Mouse (Mus musculus): ENCODE measurements at regions not wholly inside any gene's neighbourhood (a gene's known extent, or its start where the extent isn't known, plus 50 kb on each side); places are given as distances from the start of the nearest gene placed in this dataset.

DNA sequence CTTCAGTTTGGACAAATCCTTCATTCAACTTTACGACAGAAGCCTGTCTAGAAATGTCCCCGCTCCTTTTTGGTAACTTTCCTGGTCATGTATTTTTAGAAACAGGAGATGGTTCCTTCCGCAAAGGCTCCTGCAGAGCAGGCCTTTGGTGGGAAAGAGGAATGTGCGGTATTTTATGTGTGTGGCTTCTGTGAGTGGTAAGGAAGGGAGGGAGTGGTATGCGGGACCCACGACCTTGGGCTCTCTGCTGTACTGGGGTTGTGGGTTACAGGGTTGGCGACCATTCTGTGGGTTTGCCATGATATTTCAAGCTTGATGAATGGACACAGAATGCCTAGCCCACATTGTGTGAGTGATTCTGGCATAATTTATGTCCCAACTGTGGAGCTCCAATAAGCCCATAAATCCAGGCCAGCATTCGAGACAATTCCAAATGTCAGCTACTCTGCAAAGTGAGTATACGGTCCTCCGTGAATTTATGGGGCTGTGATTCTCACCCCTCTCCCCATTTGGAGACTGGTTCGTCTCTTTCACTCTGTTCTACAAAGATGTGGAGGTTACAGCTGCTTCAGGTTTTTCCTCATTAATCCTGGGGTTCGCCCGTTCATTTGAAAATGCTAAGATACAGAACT is 109.3 kb upstream of the Rxfp2 start:
- no peak for DNase-seq

DNA sequence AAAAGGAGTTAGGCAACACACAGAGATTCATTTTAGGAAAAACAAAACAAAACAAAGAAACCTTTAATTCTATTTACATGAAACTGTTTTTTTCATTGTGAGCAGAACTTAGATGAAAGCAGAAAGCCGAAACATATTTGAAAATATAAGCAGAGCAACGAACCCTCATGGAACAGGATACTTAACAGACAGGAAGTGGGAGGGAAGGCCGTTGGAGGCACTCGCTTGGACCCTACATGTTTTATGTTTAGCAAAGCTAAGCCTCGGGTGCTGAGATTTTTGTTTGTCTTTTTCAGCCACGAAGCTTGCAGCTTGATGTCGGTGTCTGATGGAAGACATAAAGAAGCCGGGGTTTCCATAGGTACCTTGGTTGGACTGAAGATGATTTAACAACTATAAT is 108.5 kb upstream of the Rxfp2 start:
- no peak for DNase-seq

DNA sequence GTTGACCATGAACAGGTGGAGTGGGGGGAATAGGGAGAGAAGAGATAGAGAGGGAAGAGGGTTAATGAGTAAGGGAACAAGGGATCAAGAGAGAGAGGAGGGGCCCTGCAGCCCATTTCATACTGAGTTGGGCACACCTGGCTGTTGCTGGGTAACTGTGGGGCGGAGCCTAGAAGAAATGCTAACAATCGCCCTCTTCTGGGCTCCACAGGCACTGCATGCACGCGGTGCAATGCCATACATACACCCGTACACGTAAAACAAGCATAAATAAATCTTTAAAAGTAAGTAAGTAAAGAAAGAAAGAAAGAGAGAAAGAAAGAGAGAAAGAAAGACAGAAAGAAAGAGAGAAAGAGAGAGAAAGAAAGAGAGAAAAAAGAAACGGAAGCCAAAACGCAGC is 106.5 kb upstream of the Rxfp2 start:
- no peak for DNase-seq

DNA sequence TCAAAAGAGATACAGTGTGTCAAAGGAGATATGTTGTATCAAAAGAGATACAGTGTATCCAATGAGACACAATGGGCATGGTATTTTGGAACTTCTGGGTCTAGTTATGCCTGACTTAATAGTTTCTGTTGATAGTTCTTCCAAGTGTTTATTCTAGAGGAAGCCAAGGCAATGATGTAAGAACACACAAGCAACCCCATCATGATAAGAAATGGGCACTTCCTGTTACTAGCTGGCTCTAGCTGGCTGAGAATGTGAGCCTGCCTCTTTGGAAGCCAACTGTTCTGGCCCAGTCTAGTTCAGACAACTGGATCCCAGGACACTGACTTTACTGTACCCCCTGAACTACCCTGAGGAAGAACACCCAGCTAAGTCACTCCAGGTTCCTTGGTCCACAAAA is 102.7 kb upstream of the Rxfp2 start:
- DNase-seq, result no peak

DNA sequence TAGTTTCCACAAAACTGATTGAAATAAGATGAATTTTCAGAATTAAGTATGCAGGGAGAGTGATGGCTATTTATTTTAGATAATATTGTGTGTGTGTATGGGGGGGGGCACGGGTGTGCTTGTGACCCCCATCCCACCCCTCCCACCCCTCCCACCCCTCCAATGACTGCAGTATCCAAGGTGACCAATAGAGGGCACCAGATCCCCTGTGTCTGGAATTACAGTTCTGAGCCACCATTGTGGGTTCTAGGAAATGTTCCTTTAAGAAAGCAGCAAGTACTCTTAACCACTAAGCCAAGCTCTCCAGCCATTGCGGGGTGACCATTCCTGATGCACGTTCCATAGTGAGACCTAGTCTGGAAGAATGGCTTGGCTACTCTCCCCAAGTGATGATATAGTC is 101.1 kb upstream of the Rxfp2 start:
- no peak for DNase-seq

DNA sequence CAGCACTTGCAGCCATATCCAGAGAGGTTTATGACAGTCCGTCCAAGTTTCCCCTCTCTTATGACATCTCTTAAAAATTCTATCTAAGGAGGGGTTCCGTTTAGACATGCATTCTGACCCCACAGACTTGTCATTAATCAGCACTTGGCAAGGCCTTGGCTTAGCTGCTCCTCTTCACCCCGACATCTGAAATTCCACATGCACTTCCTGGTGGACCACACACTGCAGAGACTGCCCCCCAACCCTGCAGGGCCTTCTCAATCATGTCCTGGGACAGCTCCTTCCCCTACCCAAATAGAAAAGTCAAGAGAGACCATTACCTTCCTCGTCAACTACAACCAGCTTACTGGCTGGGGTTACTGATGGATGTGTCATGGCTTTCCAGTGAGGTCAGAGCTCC is 99.4 kb upstream of the Rxfp2 start:
- DNase-seq, result no peak

DNA sequence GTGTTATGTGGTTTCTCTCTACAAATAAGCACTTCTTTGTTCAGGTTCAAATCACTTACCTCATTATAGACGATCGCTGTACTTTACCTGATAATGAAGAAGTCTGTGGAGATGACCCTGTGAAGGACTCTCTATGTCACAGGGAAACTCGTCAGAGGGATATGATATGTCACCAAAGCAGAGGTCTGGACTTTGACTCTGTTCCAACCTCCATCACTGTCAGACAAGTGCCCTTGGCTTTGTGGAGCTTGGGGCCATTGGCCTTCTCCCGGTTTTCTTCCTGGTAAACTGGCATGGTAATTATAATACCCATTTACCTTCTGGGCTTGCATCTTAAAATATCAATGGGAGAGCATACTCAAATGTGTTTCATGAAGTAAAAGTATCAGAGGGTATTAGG is 98.1 kb upstream of the Rxfp2 start:
- no peak for DNase-seq

DNA sequence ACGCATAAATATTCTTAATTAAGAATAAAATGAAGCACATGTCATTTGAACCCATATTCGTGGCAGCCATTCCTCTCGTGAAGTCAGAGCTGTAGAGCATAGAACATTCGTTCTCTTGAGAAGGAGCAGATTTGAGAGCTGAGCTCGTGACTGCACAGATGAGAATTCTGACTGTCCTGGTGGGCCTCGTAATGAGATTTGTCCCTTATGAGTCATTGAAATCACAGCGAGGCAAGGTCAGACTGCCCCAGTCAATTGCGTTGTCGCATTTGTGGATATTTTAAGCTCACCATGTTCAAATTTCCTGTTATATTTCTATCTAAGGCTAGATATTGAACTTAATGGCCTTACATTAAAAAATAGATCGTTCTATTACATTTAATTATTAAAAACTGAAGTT is 94.0 kb upstream of the Rxfp2 start:
- no peak for DNase-seq

DNA sequence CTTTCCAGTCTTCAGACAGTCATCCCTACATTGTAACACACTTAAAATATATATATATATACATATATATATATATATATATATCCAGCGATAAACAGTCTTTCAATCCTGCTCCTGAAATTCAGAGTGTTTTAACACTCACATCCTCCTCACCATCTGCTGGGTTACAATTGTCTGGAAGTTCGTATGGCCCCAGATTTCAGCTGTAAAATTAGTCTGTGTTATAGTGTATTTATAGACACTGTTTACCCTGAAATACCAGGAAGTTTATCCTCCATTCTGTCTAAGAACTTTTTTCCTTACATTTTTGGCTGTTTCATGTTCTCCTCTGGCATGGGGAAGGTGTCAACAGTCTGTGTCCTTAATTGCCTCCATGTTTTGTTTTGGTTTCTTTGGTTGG is 91.7 kb upstream of the Rxfp2 start:
- no peak for DNase-seq

DNA sequence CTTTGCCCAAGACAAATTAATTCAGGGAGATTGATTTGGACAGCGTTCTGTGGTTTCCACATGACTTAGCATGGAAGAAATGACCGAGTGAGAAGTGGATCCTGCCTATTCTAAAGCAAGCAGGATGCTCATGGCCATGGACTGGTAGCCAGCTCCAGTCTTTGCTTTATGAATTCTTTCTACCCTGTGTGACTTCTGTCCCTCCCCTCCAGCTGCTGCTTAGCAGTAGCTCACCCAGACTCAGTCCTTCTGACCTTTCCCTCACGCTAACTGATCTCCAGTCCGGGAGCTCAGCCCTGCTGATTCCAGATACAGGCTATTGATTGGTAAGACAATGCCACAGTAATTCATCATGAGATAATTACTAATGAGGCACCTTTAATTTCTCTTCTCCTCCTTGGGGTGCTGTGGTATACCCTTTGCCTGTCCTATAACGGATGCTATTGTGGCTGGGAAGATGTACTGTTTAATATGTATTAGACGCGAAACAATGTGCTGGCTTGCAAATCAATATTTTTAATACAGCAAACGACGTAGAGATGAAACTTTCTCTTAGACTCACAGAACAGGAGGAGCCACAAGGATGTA is 86.8 kb upstream of the Rxfp2 start:
- no peak for DNase-seq

DNA sequence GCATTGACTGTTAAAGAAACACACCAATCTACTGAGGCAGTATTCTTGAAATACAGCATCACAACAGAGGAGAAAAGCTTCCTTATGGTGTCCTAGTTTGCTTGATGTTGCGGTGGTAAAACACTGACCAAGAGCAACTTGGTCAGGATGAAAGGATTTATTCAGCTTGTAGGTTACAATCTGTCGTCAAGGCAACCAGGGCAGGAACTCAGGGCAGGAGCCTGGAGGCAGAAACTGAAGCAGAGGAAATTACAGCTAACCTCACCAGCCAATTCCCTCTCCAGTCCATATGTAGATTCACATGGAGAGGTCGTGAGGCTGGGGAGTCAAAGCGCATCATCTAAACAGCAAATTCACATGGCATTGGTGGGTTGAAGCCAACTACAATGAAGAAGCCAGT is 86.3 kb upstream of the Rxfp2 start:
- no peak for DNase-seq

DNA sequence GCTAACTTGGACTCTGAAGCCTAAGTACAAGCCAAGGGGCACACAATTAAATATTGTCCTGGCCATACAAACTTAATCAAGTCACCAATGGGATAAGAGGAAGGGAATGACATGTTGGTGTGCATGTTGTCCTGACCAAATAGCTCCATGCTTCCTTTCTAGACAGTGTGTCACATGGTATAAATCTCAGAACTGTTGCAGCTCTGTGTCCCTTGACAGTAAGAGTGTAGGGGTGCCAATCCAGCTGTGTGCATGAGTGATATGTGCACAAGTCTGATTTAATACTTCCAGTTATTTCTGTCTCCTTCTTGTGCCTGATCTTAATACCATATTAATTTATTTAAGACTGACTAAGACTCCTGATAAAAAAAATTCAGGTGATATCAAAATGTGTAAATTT is 72.8 kb upstream of the Rxfp2 start:
- no peak for DNase-seq

DNA sequence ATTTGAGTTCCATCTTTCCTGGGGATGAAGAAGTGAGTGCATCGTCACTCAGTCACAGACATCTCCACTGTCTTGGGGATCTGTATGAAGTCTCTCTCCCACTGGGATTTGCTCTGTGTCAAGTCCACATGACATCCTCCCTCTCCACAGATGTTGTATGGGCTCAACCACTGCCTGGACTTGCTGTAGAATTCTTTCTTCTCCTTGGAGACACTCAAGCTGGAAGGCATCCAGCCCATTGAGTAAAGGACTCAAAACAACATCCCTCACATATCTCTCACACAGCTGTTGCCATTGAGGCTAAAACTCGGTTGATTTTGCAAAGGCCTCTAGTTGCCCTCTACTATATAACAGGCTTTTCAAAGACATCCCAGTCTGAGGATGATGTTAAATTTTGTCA is 71.0 kb upstream of the Rxfp2 start:
- no peak for DNase-seq

DNA sequence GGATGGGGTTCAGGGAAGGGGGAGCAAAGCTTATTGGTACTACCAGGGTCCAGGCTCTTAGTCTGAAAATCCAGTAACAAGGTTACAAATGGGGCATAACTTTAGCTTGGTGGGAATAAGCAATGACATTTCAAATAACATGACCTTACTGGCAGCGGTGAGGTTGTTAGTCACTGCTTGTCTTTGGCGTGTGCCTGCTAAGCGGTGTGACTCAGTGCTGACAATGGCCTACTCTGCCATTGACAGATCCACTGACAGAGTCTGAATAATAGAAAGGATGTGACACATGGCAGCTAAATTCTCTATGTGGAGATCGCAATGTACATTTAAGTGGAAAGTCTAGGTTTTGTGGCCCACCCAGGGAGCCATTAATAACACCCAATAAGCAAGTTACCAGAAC is 61.5 kb upstream of the Rxfp2 start:
- no peak for DNase-seq

DNA sequence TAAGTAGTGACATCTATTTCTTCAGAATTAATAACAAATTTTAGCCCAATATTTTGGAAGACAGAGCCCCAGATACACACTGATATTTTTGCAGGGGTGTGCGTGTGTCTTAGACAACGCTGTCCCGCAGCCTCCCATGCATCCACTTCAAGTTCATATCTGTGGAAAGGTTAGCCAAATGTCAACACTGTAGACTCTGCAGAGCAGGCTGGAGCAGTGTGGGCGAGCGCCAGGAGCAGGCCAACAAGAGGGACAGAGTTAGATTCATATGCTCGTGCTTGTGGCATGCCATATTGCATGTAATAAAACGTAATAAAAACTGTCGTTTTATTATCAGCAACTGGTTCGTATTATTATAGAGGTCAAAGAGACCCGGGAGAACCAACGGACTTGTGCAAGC is 57.3 kb upstream of the Rxfp2 start:
- no peak for DNase-seq

DNA sequence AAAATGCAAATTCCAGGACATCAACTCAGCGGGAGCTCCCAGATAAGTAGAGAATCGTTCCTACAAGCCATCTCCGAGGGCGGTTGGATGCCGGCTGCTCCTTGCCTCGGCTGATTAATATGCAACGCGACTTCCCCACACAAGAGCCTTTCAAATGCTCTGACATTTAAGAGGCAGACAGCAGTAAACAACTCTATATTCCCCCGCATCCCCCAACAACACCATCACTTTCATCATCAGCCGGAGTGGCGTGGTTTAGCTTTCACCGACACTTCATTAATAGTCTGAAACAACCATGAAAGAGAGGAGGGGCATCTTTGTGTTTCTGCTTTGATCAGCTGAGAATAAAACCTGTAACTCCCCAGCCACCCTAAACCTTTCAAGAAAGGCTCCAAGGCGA is 53.7 kb upstream of the Rxfp2 start:
- DNase-seq, result no peak

All from cerebellum, adult 9-10 months (tissue).